Mouse (Mus musculus) right cerebral cortex, adult 18-20 months (tissue): ENCODE measurements around the gene Gm20532.

ENCODE experiments used
- DNase-seq: peaks from one replicate; pipeline ENCODE4 v3.0.0; 2022; ENCODE audit warnings: mixed read lengths

Gm20532 gene

GRCm38 (mm10) chr2:26627921-26628739 is 41.7 kb downstream of the Gm20532 start, which contains the start of gene Fam69b:
Gene Fam69b (plus strand): TSS chr2:26628457.
- DNase-seq = peak; percentile 92

DNA sequence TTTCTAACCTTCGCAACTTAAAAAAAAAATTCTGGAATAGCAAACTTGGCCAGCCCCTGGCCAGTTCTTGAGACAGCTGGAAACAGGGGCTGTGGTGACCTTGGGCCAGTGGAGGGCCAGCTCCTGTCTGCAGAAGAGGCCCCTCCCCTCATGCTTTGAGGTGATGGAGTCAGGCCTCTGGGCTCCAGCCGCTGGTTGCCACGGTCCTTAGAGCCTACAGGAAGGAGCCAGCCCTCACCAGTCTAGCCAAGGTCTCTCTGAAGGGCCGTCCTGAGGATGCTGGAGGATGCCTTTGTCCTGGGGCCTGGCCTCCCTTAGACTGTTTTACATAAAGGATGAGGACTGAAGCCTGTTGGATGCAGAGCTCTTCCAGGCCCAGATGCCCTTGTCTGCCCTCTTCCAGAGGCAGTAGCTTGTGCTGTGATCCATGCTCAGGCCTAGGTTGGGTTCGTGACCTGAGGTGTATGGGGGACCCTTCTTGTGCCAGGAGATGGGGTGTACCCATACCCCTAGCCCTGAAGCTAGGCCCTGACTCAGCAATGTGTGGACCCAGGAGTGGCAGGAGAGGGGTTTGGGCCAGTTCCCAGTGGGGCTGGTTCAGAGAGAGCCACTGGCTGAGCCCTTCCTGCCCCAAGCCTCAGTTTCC is 42.5 kb downstream of the Gm20532 start:
- DNase-seq = no peak

DNA sequence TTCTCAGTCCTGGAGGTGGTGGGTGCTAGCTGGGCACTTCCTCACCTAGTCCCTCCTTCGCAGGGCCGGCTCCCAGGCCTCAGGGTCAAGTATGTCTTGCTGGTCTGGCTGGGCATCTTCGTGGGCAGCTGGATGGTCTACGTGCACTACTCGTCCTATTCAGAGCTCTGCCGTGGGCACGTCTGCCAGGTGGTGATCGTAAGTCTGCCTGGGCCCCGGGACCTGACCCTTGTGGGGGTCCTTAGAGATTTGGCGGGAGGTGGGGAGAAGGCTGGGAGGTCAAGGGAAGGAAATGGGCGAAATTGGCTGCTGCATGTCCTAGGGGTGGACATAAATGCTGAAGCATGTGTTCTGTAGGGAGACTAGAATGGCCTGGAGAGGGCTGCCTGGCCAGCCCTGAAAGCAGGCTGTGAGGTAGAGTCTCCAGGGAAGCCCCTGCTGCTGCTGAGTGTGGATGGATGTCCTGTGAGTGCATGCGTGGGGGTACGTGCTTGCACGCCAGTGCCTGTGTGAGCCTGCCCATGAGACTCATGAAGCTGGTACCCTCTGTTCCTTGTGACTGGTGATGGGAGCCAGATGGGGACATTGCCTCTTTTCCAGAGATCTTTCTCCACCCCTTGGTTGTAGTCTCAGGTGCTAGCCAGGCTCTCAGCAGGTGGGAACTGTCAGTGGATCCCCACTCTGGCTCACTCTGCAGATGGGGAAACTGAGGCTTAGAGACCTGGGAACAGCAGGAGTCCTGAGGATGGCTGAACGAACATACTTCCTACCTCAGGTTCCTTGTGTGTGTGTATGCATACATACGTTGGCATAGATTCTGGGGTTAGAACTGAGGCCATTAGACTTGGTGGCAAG is 46.3 kb downstream of the Gm20532 start:
- DNase-seq = no peak

GRCm38 (mm10) chr2:26633953-26634530 is 47.6 kb downstream of the Gm20532 start:
- no peak for DNase-seq

GRCm38 (mm10) chr2:26634629-26635488 is 48.4 kb downstream of the Gm20532 start:
- DNase-seq = no peak

- no peak for DNase-seq
Observed at GRCm38 (mm10) chr2:26635489-26636324, 49.3 kb downstream of the Gm20532 start.

DNA sequence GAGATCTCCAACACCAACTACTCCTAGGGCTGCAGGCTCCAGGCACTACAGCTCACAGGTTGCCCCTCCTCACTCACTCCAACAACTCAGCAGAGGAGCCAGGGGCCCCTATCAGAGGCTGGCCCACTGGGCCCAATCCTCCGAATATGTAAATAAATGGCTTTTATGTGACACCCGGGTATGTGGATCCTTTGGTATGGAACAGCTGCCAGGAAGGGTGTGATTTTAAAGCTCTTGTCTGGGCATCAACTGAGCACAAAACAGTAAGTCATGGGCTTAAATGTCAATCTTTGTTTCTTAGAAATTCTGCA is 49.8 kb downstream of the Gm20532 start:
- DNase-seq = no peak

DNA sequence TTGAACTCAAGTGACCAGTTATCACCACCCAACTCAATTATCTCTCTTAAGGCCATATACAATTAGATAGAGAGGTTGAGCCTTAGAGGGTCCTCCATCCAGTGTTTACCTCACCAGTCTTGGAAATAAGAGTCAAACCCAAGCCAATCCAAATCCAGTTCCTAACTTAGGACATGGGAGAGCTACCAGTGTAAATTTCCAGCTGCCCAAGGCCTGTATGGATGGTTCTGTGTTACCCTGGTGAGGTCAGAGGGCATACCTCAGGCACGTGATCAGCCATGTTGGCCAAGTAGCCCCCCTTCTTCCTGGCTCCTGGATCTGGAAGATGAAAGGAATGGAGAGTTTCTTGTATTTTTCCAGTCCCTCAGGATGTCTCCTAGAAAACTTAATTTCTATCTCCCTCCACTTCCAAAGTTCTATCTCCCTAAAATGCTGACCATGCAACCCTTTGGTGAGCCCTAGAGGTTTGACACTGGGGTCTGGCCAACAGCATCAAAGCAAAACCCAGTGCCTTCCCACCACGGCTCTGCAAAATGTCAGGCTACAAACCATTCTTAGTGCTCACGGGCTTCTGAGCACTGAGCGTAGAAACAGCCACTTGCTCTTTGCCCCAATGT is 51.0 kb downstream of the Gm20532 start:
- no peak for DNase-seq

GRCm38 (mm10) chr2:26638039-26638438 is 51.6 kb downstream of the Gm20532 start:
- no peak for DNase-seq

GRCm38 (mm10) chr2:26638572-26638971 is 52.1 kb downstream of the Gm20532 start:
- no peak for DNase-seq

DNA sequence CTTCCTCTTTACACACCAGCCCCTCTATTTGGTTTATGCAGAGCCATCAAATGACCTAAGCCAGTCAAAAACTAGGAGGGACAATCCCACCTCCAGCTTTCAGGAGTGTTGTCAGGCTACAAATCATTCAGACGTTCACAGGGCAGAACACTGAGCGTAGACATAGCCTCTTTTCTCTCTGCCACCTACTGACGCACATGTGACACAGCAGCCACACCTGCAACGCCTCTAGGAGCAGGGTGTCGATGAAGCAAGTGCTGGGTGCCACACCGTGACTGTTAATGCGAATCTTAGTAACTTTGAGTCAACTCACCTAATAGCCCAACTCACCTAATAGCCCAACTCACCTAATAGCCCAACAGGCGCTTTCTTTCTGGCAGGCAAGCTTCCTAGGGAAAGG is 52.6 kb downstream of the Gm20532 start:
- DNase-seq = peak; percentile 49

DNA sequence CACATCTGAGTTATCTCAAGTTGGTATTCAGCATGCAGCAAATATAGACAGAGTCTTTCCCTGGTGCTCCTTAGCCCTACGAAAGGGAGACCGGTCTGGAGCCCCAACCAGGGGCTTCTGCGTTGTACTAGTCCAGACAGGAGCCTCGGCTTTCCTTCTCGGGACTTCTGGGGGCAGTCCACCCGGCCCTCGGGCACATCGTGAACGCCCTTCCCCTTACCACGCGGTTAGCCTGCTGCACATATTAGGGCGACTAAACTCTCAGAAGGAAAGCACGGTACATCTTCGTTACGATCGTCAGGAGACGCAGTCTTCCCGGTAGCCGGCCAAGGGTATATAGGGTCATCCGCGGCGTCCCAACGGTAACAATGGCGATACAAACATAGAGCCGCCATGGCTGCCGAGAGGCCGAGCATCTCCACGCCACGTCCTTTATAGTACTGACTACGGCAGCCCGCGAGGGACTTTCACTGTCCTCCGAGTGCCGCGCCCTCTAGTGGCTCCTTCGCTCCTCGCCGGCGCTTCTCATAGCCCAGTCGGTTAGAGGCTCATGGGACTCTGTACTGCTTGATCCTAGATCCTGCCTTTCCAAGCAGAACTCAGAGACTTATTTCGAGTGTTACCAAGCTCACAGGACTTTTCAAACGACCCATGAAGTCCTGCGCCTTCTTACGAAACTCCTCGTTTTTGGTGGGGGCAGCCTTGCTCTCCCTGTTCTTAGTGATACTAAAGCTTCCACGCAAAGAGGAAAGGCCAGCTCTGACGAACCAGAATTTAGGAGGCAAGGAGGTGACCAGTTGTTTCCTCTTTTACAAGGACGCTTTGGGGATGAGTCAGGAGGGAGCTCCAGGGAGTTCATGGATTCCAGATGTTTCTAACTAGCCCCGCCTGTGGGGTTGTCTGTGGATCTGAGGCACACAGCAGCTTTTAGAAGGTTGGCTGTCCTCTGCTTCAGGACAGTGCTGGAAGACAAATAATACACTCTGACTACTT is 53.7 kb downstream of the Gm20532 start:
- peak; percentile 94 for DNase-seq

GRCm38 (mm10) chr2:26641006-26641647 is 54.7 kb downstream of the Gm20532 start:
- DNase-seq = no peak

GRCm38 (mm10) chr2:26643942-26644341 is 57.5 kb downstream of the Gm20532 start:
- no peak for DNase-seq

- DNase-seq = peak; percentile 60
Observed at GRCm38 (mm10) chr2:26646643-26647293, 60.3 kb downstream of the Gm20532 start.

GRCm38 (mm10) chr2:26654687-26655086 is 68.2 kb downstream of the Gm20532 start:
- no peak for DNase-seq

DNA sequence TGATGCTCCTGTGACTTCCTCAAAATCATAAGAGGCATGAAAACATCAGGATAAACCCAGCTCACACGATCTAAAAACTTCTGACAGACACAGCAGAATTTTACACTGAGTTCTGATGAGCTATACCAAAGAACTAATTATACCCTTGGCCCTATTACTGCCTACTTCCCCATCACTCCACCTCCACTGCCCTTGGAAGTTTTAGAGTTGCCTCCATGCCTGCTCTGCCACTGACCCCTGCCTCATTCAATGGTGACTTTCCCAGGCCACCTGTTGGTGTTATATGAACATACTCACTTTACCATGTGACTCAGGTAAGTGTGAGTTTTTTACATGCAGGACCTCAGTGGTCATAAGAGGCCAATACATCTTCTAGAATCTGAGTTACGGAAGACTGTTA is 71.0 kb downstream of the Gm20532 start:
- DNase-seq = no peak

DNA sequence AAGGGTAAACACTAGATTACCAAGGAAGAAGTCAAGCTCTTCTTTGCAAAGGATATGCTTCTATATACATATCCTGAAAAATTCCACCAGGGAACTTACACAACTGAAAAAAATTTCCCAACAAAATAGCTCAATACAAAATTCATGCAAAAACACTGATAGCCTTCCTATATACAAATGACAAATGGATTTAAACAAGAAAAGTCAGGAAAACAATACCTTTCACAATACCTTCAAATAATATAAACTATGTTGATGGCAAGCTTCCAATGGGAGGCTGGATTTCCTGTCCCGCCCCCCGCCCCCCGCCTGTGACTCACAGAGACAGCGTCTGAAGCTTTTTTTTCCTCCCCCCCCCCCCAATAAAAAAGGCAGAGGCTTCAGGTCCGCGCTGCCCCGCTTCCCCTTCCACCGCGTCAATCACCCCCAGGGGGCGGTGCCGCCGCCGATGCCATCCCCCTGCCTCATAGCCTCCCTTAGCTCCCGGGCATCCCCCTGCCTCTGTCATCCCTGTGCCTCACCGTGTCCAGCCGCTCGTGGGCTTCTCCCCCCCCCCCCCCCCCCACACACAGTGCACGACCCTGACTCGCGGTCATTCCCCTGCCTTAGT is 74.8 kb downstream of the Gm20532 start:
- DNase-seq = no peak
